Mouse (Mus musculus) liver, postnatal 0 days (tissue): ENCODE measurements at regions not wholly inside any gene's neighbourhood (a gene's known extent, or its start where the extent isn't known, plus 50 kb on each side); places are given as distances from the start of the nearest gene placed in this dataset.

Experiments
- CTCF ChIP-seq: sonication (generic); IDR thresholded peaks from 2 replicates; pipeline ENCODE4 v1.5.1; 2016; ENCODE audit warnings: antibody characterized with exemption, low read depth
- EP300 ChIP-seq: IDR thresholded peaks from 2 replicates; pipeline ENCODE4 v1.6.1; 2016; ENCODE audit warnings: antibody characterized with exemption, low read depth, mild to moderate bottlenecking

- TF ChIP-seq CTCF: no peak
- TF ChIP-seq EP300: no peak
Measured at GRCm38 (mm10) chr12:21511043-21511665, 93.7 kb upstream of the Ywhaq start.
